Mouse (Mus musculus) adrenal gland, adult (tissue): ENCODE data around the gene Gdf11.

Source experiments
- DNase-seq, 2 experiments: peaks; one replicate each; pipeline ENCODE4 v3.0.0; 2022 to 2023; ENCODE audit warnings: low spot score in 1 of 2; ENCODE audit not compliant: inconsistent age in 2 of 2

Gdf11 gene

DNA sequence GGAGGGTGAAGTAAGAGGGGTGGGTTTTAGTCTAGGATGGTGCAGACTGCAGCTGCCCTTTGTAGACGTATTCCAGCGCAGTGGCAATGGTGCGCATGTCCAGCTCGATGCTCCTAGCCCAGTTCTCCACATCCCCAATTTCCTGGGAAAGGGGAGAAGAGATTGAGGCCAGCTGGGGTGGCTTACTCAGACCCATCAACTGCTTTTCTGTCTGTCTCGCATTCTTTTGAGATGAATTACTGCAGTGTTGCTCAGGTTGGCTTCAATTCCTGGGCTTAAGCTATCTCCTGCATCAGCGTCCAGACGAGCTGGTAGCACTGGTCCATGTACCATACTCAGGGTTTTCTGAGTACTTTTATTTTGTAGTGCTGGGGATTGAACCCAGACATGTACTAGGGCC is 28.4 kb upstream of the Gdf11 start:
- no peak for DNase-seq

DNA sequence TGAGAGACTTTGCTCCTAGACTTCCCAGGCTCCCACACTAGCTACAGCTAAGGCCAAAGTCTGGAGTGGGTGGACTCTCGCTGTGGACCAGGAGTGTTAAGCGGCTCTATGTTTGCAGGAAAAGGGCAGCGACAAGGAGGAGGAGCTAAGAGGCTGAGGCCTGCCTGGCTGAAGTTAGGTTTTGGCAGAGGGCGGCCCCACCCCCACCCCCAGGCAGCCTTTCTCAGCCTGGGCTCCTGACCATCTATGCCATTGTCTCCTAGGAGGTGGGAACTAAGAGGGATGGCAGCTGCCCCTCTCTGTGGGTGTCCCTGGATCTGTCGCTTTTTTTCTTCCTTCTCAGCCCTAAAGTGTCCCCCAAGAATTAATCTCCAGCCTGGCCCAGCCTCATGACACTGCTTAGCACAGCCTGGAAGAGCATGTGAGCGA is 27.7 kb upstream of the Gdf11 start:
- peak; percentile 29 to 57 for DNase-seq

DNA sequence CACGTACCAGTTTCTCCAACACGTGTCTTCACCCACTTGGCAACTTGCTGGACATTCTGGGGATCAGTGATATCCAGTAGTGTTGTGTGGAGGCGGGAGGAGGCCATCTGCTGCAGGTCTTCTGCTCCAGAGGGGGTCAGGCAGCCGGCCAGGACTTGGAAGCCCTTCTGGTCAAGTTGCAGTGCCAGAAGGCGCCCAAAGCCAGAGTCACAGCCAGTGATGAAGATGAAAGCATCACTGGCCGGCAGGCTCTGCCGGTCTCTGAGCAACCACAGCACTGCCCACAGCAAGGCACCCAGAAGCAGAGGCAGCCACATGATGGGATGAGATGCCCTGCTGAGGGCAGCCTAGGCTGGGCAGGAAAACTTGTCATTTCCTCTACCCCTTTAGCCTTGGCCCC is 26.7 kb upstream of the Gdf11 start:
- peak; percentile 45 to 59 for DNase-seq

DNA sequence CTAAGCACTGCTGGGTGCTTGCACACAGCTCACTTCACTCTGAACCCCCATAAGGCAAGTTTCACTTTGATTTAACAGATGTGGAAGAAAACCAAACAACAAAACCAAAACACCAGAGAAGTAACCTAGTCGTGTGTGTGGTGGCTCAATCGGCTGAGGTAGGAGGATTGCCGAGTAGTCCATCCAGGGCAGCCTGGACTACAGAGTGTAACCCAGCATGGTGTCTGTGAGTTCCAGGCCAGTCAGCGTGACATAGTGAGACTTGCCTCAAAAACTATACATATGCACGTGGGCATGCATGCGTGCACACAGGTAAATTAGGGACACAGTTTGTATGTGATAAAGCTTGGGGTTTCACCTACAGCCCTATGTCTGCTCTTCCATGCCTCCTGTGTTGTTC is 25.9 kb upstream of the Gdf11 start:
- no peak for DNase-seq

DNA sequence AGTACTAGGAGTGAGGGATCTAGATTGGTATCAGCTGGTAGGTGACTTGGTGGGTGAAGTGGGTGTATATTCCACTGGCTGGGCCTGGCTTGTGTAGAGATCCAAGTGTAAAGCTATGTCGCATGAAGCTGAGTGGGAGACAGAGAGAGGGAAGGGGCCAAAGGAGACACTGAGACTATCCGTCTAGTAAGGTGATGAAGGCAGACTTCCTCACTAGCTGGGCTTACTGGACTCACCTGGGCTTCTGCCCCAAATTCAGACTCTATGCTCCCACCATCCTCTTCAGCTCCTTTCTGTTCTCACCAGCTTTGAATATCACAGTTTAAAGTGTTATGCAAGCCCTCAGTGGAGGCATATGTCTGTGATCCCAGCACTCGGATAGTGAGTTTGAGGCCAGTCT is 25.1 kb upstream of the Gdf11 start:
- no peak for DNase-seq

DNA sequence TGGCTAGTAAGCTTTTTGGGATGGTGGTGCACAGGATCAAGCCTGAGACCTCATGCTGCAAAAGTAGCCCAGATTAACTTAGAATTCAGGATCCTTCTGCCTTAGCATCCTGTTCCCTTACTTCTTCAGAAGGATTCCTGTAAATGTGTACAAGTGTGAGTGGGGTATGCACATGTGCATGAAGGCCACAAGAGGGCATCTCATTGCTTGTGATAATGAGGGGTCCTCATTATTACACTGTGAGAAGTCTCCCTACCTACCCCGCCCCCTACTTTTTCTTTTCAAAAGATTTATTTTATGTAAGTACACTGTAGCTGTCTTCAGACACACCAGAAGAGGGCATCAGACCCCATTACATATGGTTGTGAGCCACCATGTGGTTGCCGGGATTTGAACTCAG is 24.0 kb upstream of the Gdf11 start:
- DNase-seq, result no peak

DNA sequence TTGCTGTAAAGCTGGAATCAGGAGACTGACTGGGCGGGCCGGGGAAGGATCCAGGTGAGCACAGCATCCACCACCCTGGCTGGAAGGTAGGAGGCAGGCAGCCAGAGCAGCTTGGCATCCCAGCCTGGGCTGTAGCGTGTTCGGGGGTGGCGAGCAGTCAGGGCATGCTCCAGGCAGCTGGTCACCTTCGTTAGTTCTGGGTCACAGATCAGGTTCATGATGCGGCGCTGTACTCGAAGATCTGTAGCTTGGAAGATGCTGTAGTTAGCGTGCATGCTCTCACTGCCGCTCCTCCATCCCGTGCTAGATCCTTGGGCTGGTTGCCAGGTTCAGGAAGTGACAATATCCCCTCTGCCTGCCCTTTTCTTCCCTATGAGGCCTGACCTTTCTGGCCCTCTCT is 22.2 kb upstream of the Gdf11 start:
- peak in 1 of 2 experiments; percentile 42 for DNase-seq

DNA sequence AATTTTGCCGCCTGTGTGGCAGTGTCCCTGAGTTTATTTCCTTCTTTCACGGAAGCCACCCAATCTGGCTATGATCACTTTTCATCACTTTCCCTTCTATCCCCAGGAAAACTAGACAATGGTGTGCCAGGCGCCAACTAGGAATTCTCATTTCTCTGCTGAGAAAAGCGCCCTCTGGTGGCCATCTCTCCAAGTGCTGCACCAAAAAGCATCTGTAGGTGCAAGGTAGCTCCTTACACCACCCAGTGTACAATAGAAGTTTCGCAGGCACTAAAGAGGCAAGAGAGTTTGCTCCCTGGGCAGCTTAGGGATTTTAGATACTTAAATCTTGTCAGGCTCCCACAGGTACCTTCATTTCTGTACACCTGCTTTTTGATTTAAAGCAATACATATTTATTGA is 21.7 kb upstream of the Gdf11 start:
- DNase-seq, result peak; percentile 87 to 96

DNA sequence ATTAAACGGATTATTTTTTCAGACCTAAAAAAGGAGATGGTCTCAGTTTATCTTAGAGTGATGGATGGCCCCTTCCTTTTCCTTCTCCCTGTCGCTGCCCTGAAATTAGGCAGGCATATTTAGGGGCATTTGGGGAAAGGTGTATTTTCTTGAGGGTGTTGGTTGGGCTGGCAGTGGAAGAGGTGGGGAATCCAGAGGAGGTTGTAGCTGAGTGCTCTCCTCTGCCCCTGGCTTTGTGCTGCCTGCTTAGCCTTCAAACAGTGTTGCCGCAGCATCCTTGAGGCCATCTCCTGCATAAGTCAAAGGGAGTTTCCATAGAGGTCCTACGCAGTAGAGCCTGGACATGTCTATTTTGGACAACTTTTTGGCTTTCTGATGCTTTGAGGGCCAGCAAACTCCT is 21.3 kb upstream of the Gdf11 start:
- DNase-seq, result no peak

DNA sequence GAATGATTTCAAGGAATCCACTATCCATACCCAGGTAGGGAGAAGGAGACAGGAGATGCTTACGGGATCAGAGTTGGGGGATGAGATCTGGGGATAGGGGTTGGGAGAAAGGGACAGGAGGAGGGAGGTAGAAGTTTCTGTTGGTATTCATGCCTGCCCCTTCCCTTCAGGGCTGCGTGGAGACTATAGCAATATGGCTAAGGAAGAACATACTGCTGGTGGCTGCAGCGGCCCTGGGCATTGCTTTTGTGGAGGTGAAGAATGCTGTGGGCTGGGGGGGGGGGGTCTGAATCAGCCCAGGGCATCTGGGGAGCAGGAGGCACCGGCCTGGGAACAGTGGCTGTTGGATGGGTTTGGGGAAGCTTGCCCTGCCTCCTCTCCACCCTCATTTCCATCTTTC is 20.8 kb upstream of the Gdf11 start:
- no peak for DNase-seq

DNA sequence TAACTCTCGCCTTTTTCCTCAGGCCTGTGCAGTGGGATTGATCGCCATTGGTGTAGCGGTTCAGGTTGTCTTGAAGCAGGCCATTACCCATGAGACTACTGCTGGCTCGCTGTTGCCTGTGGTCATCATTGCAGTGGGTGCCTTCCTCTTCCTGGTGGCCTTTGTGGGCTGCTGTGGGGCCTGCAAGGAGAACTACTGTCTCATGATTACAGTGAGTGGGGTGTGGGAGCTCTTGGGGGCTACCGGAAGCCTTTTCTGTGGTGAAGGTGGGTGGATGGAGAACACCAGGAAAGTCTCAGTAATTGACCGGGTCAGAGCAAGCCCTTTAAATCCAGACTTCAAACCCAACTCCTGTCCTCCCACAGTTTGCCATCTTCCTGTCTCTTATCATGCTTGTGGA is 19.9 kb upstream of the Gdf11 start:
- DNase-seq, result peak in 1 of 2 experiments; percentile 26

DNA sequence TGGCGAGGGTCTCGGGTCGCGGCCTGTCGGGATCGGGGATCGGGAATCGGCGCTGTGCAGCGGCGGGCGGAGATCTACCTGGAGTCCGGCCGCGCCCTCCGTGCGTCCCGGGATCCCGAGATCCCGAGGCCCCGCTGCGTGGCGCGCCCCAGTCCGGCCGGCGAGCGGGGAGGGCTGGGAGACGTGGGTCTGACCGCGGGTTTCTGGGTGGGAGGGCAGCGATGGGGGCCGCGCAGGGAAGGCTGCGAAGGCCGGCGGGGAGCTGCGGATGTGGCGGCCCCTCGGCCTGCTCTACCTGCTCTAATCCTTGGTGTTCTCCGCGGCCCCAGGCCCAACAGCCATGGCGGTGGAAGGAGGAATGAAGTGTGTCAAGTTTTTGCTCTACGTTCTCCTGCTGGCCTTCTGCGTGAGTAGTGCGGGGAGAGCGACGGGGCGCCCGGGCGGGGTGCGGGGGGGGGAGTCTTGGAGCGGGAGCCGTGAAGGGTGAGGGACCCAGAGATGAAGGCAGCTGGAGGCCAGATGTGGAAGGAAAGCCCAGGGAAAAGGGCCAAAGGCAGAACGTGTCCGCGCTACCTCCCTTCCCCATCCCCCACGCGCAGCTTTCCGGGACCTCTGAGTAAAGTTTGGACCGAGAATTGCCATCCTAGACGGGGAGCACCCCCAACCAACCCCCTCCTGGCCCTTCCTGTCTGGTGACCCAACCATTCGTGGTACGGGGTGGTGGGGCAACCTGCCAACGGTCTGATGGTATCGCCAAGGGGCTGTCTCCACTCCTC is 18.7 kb upstream of the Gdf11 start:
- DNase-seq, result peak; percentile 73 to 86

DNA sequence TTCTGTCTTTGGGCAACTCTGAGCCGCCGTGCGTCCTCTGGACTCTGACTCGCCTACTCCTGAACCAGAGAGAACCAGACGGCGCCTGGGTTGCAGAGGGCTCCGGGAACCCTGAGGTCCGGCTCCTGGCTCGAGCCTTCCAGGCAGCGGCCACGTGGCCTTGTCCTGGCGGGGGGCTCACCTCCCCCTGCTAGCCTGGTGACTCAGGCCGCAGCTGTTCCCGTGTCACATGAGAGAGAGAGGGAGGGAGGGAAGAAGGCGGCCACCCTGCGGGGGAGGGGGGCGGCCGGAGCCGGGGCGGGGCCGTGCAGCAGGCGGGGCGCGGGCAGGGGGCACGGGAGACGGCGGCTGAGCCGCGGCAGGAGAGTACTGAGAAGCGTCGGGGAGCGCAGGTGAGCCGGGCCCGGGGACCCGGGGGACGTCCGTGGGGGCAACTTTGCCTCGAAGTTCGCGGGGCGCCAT is 18.1 kb upstream of the Gdf11 start:
- peak; percentile 95 to 97 for DNase-seq

DNA sequence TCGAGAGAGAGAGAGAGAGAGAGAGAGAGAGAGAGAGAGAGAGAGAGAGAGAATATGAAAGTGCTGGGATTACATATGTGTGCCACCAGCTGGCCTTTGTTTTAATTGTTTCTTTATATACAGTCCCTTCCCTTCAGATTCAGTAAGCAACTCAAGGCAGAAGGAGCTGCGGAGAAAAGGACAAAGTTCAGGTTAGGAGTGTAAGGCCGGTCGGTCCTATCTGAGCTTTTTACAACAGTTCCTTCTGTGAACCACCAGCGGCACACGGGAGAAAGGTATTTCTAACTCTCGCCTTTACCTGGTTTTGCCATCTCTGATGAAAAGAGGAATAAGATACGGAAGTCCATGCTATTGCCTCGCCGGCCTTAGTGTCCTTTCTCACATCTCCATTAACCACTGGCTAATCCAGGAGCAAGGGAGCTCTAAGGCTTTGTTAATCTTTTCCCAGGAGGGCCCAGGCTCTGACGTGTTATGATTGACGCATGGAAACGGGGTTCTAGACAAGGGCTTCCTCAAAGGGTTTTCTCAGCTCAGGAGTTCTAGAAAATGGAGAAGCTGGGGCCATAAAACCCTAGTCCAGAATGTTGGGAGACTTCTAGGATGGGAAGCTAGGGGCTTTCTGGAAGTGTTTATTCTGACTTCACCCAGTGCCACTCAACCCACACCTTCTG is 17.4 kb upstream of the Gdf11 start:
- peak in 1 of 2 experiments; percentile 38 for DNase-seq

DNA sequence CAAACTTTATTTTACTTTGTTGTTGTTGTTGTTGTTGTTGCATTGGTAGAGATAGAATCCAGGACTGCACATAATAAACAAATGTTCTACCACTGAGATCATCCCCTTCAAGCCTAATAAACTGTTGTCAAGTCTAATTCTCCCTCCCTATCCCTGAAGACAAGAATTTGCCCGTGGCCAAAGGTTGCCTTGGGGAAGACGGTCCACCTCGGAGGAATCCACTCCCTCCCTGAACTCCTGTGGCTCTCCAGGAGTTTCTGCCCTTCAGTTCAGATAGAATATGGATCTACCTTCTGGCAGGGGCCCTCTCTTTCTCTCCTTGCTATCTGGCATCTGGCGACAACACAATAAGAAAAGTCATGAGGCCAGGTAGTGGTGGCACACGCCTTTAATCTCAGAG is 13.3 kb upstream of the Gdf11 start:
- no peak for DNase-seq

DNA sequence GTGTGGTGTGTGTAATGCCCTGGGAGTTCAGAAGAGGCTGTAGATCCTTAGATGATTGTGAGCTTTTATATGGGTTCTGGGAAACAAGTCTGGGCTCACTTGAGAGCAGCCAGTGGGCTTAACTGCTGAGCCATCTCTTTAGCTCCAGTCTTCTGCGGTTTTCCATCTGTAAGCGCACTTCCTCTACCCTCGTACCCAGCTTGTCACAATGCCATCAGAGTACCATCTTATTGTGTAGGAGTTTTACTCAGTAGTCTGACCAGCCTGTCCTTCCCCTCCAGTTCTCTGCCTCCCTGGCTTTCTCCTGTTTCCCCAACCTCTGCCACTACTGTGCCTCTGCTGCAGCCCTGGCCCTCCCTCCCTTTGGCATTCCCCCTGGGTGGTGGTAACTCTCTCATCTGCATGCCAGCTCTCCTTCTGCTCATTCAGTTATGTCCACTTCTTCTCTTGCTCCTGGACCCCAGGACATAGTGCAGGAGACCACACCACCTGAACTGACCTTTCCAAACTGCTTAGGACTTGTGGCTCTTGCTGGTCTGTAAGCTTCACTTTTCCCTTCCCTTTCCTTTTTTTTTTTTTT is 11.0 kb upstream of the Gdf11 start:
- no peak for DNase-seq

DNA sequence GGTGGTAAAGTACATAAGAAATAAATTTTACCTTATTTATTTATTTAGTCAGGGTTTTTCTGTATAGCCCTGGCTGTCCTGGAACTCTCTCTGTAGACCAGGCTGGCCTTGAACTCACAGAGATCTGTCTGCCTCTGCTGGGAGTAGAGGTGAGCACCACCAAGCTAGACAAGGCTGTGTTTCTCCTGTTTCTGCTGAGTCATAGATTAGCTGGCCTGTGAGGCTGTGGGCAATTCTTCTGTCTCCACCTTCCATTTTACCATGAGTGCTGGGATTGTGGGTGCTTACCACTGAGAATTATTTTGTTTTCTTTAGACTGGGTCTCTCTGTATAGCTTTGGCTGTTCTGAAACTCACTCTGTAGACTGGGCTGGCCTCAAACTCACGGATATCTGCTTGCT is 9.9 kb upstream of the Gdf11 start:
- DNase-seq, result no peak

DNA sequence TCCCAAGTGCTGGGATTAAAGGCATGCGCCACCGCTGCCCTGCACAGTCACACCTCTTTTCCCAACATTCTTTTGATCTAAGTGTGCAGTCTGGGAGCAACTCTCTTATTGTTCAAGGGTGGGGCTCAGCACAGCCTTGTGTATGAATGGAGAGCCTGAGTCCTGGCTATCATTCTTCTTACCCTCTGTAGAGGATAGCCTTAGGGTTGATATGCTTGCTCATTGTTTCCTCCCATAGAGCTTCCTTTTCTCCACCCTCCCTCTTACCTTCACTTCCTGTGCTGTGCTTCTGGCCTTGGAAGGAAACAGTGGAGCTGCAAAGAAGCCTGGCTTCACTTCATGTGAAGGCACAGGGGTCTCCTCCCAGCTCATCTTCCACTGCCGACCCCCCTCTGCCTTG is 9.2 kb upstream of the Gdf11 start, which contains the start of gene Cd63:
Gene Cd63, plus strand, starts transcription at position 292 of the 400 bp plus-strand sequence.
- DNase-seq, result no peak

DNA sequence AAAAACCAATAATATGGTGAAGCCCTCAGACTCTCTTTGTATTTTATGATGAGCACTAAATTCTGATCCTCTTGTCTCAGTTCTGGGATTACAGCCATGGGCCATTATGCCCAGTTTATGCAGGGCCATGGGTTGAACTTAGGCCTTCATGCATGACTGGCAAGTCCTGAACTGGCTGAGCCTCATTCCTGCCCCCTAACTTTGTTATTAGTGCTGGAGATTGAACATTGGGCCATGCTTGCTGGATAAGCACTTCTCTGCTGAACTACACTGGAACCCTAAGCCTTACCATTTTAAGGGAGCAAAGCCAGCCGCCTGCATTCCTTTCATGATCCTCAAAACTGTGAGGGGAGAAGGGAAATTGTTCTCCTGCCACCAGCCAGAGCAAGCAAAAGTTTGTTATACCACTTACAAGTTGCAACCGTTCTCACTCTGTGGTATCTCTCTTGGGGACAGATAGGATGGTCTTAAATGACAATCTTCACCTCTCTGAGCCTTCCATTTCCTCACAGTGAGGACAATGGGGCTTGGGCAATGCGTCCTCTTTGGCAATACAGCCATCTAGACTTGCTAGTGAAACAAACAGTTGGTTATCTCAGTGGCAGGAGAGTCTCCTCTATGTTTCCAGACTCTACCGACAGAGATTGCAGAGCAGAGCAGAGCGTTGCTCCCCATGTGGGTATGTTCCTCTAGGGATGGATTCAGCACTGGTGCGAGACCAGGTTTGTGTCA is 8.4 kb upstream of the Gdf11 start:
- DNase-seq, result no peak

DNA sequence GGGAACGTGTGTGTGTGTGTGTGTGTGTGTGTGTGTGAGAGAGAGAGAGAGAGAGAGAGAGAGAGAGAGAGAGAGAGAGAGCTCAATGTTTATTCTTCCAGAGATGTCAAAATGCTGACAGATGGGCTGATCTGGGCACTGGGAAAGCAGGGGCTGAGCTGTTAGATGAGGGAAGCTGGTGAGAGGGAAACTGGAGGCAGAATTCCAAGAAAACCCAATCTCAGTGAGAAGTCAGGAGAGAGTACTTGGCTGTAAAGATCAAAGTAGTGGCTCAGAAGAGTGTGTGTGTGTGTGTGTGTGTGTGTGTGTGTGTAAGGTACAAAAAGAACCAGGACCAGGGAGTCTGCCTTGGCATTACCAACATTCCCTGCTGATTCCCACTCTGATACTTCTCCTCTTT is 6.0 kb upstream of the Gdf11 start:
- DNase-seq, result no peak

DNA sequence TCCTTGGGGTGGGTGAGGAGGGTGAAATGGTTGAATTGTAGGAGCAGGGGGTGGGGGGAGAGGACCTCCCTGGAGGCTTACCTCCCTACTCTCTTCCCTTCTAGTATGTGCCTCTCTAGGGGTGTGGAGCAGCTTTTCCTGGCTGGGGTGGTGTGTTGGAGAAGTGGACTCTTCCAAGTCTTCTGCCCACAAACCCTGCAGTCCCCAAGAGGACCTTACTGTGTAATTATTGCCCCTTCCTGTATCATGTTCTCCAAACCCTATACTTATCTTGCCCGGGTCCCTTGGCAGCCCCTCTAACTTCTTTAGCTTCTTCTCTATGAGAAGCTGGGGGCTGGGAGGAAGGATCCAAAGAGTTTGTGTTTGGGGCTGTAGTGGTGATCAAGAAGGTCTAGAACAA is 5.3 kb upstream of the Gdf11 start:
- no peak for DNase-seq
